Mouse (Mus musculus) lung, postnatal 0 days (tissue): ENCODE data around the gene Cadm2. TPM values are rescaled to one million over a fixed set of nuclear protein-coding genes. Genes with fewer than 3 reads are reported as not detected.

Source experiments
- ATAC-seq: fragments of 200-750 bp; cut with Nextera tagmentation; 2 replicates; pipeline ENCODE4 v1.8.0; 2017; ENCODE audit warnings: moderate library complexity
- DNase-seq: peaks from one replicate; pipeline ENCODE4 v3.0.0-alpha.2; 2016; ENCODE audit warnings: low spot score
- H3K27ac ChIP-seq: fragments of 300-500 bp; sonication (generic); 2 replicates; pipeline ENCODE4 v1.5.1; 2014; ENCODE audit warnings: antibody characterized with exemption, mild to moderate bottlenecking, low read length, mixed read lengths
- H3K27me3 ChIP-seq: fragments of 300-500 bp; sonication (generic); replicated peaks from 2 replicates; pipeline ENCODE4 v1.6.1; 2014; ENCODE audit warnings: low read length, mixed read lengths; ENCODE audit not compliant: insufficient read depth
- H3K36me3 ChIP-seq: fragments of 300-500 bp; sonication (generic); 2 replicates; pipeline ENCODE4 v1.6.1; 2014; ENCODE audit warnings: low read length, mixed read lengths; ENCODE audit not compliant: insufficient read depth
- H3K4me1 ChIP-seq: fragments of 300-500 bp; sonication (generic); 2 replicates; pipeline ENCODE4 v1.6.1; 2014; ENCODE audit warnings: antibody characterized with exemption, low read depth, low read length, mixed read lengths; ENCODE audit not compliant: insufficient read depth
- H3K4me2 ChIP-seq: fragments of 300-500 bp; sonication (generic); replicated peaks from 2 replicates; pipeline ENCODE4 v1.6.1; 2014; ENCODE audit warnings: low read depth, mild to moderate bottlenecking, low read length, moderate library complexity, mixed read lengths
- H3K4me3 ChIP-seq: fragments of 300-500 bp; sonication (generic); 2 replicates; pipeline ENCODE4 v1.5.1; 2014; ENCODE audit warnings: low read depth, low read length
- H3K9ac ChIP-seq: fragments of 300-500 bp; sonication (generic); replicated peaks from 2 replicates; pipeline ENCODE4 v1.6.1; 2014; ENCODE audit warnings: low read depth, mild to moderate bottlenecking
- H3K9me3 ChIP-seq: fragments of 300-500 bp; sonication (generic); 2 replicates; pipeline ENCODE4 v1.6.1; 2016; ENCODE audit warnings: low read length, mixed read lengths
- CTCF ChIP-seq: IDR thresholded peaks from 2 replicates; pipeline ENCODE4 v1.5.1; 2016; ENCODE audit warnings: antibody characterized with exemption, mild to moderate bottlenecking
- EP300 ChIP-seq: IDR thresholded peaks from 2 replicates; pipeline ENCODE4 v1.6.1; 2016; ENCODE audit warnings: antibody characterized with exemption, mild to moderate bottlenecking, control low read depth
- WGBS: fragments of 180-500 bp; shearing (Covaris S2); extraction: QIAGEN DNeasy Blood & Tissue Kit; methylation state at CpG from one replicate; pipeline ENCODE4 v1.1.7; 2014; 5-methylcytosine and 5-hydroxymethylcytosine counted together
- polyA plus RNA-seq: library from polyadenylated mRNA; unstranded; fragments of >200 nt; fragmentation: Nextera tagmentation; extraction: Ambion mirVana; gene quantifications from 2 replicates; pipeline ENCODE4 v1.2.1, GENCODE M21; 2015

Gene Cadm2
- polyA plus RNA-seq, 1 experiment from 2014 or later: 0.24 TPM

- Histone ChIP-seq H3K4me1 (no peaks in the 10 kb centered on the region), H3K9ac (no peak overlapping the region), H3K9me3 (no peaks in the 10 kb centered on the region), H3K4me2 (no peak overlapping the region), H3K27me3 (no peaks in the 10 kb centered on the region), H3K27ac (no peak overlapping the region), H3K36me3 (no peaks in the 10 kb centered on the region), H3K4me3 (no peak overlapping the region)
- DNase-seq: no peak
- 72% methylated on average over 7 of the region's 7 CpGs for WGBS
- no peak for ATAC-seq
- TF ChIP-seq CTCF (no peak), EP300 (no peak)
Measured at GRCm38 (mm10) chr16:67076169-67076895, 544.4 kb downstream of the Cadm2 start.

DNA sequence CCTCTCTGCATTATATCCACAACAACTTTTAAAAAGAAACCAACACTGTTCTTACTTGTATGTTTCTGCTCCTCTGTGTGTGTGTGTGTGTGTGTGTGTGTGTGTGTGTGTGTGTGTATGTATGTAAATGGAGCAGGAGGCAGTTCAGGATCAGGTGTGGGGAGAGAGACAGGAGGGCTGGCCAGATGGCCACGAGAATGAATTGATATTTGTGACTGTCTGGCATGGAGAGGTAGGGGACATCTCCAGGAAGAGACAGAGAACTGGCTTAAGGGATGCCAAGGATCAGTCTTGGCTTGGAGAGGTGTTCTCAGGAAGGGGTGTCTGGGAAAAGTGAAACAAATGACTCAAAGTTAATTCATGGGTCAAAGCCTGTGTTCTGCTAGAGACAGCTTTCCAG, 552.2 kb downstream of the Cadm2 start:
- TF ChIP-seq CTCF: no peak
- no peak for TF ChIP-seq EP300
- DNase-seq (no peak), ATAC-seq (no peak)
- Histone ChIP-seq H3K9ac (no peak overlapping the region), H3K27ac (no peak overlapping the region), H3K4me2 (no peak overlapping the region), H3K36me3 (no peaks in the 10 kb centered on the region), H3K4me1 (no peaks in the 10 kb centered on the region), H3K27me3 (no peaks in the 10 kb centered on the region), H3K4me3 (no peak overlapping the region), H3K9me3 (no peaks in the 10 kb centered on the region)
- WGBS: 14% methylated on average over 1 of the region's 1 CpGs

GRCm38 (mm10) chr16:67030918-67031317, 589.8 kb downstream of the Cadm2 start:
- TF ChIP-seq CTCF (no peak), EP300 (no peak)
- no peaks in the 10 kb centered on the region for H3K9me3 ChIP-seq
- H3K36me3 ChIP-seq: no peaks in the 10 kb centered on the region
- H3K4me1 ChIP-seq: no peaks in the 10 kb centered on the region
- H3K4me2 ChIP-seq: no peak overlapping the region
- WGBS: 82% methylated on average over 5 of the region's 5 CpGs
- H3K4me3 ChIP-seq: no peak overlapping the region
- H3K9ac ChIP-seq: no peak overlapping the region
- no peak for ATAC-seq
- DNase-seq: no peak
- H3K27ac ChIP-seq: no peak overlapping the region
- no peaks in the 10 kb centered on the region for H3K27me3 ChIP-seq

- DNase-seq (no peak), ATAC-seq (no peak)
- H3K4me3 ChIP-seq: no peak overlapping the region
- no peaks in the 10 kb centered on the region for H3K9me3 ChIP-seq
- no peaks in the 10 kb centered on the region for H3K27me3 ChIP-seq
- H3K9ac ChIP-seq: no peak overlapping the region
- TF ChIP-seq CTCF: no peak
- no peak for TF ChIP-seq EP300
- no peak overlapping the region for H3K27ac ChIP-seq
- no peaks in the 10 kb centered on the region for H3K4me1 ChIP-seq
- WGBS: 79% methylated on average over 1 of the region's 1 CpGs
- no peak overlapping the region for H3K4me2 ChIP-seq
- H3K36me3 ChIP-seq: no peaks in the 10 kb centered on the region
Measured at GRCm38 (mm10) chr16:67019856-67020255, 600.9 kb downstream of the Cadm2 start.

DNA sequence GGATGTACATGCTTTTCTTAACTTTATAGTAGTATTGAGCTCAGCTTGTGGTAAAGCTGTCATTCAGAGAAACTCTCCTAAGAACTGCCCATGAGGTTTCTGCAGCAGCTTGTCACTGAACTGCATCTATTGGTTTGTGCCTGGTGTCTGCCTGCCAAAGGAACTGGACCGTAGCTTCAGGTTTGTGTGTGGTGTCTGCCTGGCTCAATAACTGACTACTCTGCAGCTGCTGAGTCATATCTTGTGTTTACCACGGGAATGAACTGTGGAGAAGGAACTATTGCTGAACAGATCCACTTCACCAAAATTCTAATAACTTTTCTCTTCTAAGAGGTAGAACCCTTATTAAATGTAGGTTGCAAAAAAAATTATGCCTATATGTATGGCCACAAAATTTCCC, 603.0 kb downstream of the Cadm2 start:
- no peak overlapping the region for H3K9ac ChIP-seq
- DNase-seq (no peak), ATAC-seq (no peak)
- no peaks in the 10 kb centered on the region for H3K4me1 ChIP-seq
- H3K9me3 ChIP-seq: no peaks in the 10 kb centered on the region
- H3K27ac ChIP-seq: no peak overlapping the region
- H3K36me3 ChIP-seq: no peaks in the 10 kb centered on the region
- H3K4me3 ChIP-seq: no peak overlapping the region
- no peak overlapping the region for H3K4me2 ChIP-seq
- 59% methylated on average over 2 of the region's 2 CpGs for WGBS
- no peaks in the 10 kb centered on the region for H3K27me3 ChIP-seq
- TF ChIP-seq CTCF (no peak), EP300 (no peak)

DNA sequence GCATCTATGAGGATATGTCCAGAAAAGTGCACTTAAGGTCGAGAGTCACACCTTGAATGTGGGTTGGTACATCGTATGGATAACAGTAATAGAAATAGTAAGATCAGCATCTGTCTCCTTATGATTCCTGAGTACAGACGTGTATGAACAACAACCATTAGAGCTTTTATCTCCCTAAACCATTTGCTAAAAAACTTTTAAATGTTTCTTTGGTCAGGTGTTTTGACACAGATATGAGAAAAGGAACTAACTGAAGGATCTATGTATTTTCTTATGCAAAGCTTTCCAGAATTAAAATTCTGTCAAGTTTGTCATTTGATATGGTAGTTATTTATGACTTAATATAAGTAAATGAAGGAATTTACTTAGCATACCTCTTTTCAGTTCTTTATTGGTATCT, 617.5 kb downstream of the Cadm2 start:
- 70% methylated on average over 3 of the region's 3 CpGs for WGBS
- TF ChIP-seq EP300 (no peak), CTCF (no peak)
- Histone ChIP-seq H3K4me2 (no peak overlapping the region), H3K36me3 (no peaks in the 10 kb centered on the region), H3K4me3 (no peak overlapping the region), H3K9ac (no peak overlapping the region), H3K9me3 (no peaks in the 10 kb centered on the region), H3K27me3 (no peaks in the 10 kb centered on the region), H3K4me1 (no peaks in the 10 kb centered on the region), H3K27ac (no peak overlapping the region)
- DNase-seq: no peak
- no peak for ATAC-seq
